Mouse (Mus musculus): ENCODE measurements around the gene Nrip1. TPM values are rescaled to one million over a fixed set of nuclear protein-coding genes. Genes with fewer than 3 reads are reported as not detected.
"Not testable (repeated sequence)": the region's sequence is repeated elsewhere in the genome, so short reads cannot be mapped to it uniquely, and the experiment has no call there.

The Nrip1 gene
- polyA plus RNA-seq, 1 experiment from 2014 or later, result 47.0 TPM

DNA sequence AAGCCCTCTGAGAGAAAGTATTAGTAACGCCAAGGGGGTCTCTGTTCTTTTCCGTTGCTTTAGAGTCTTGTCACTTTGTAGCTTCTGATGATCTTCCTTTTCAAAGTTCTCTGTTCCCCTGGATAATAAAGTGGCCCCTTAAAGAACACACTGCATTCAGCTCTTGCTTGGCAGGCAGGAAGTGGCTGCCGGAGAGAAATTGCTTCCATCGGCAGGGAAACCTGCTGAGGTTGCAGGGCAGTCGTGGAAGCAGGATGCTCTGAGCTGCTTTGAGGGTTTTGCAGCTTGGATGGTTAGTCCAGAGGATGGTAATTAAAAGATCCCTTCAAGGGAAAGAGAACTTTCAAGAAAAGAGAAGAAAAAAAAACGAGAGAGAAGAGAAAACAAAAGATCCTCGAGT, 33.3 kb upstream of the Nrip1 start:
- no peak overlapping the region for H3K27ac ChIP-seq
- no peaks in the 10 kb centered on the region for H3K36me3 ChIP-seq
- ATAC-seq (ENCODE audit: borderline replicate concordance, extremely low read depth, low FRiP score, low TSS enrichment), result no peak
- no peak overlapping the region for H3K9ac ChIP-seq
- no peaks in the 10 kb centered on the region for H3K27me3 ChIP-seq
- WGBS, result 19% methylated on average over 7 of the region's 7 CpGs
- H3K4me1 ChIP-seq, result peaks cover 21% of the 10 kb centered on the region; the same call in 1 of the 2 replicates
- H3K4me3 ChIP-seq, result no peak overlapping the region
- no peaks in the 10 kb centered on the region for H3K9me3 ChIP-seq
- H3K4me2 ChIP-seq, result peak overlapping the region; percentile 26; the same call in 1 of the 2 replicates

DNA sequence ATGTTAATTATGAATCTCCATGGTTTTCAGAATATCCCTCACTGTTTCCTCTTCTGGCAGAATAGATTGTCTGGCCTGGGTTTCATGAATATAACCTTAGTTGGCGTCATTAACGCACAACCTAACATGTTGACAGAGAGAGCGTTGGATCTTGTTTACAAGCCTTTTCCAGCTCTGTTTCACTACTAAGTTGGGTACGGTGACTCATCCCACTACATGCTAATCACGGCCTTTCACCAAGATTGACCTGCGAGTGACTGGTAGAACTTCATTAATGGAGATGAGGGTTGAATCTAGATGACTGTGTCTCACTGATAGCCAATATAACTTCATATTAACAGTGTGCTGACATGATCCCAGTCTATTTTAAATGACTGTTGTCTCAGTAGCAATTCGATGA, 32.7 kb upstream of the Nrip1 start:
- Histone ChIP-seq H3K36me3 (no peaks in the 10 kb centered on the region), H3K27me3 (no peaks in the 10 kb centered on the region), H3K9ac (no peak overlapping the region), H3K4me2 (no peak overlapping the region), H3K4me1 (peaks cover 21% of the 10 kb centered on the region; the same call in 1 of the 2 replicates), H3K4me3 (no peak overlapping the region), H3K27ac (no peak overlapping the region), H3K9me3 (no peaks in the 10 kb centered on the region)
- no peak for ATAC-seq (ENCODE audit: borderline replicate concordance, extremely low read depth, low FRiP score, low TSS enrichment)
- WGBS, result 88% methylated on average over 7 of the region's 7 CpGs

DNA sequence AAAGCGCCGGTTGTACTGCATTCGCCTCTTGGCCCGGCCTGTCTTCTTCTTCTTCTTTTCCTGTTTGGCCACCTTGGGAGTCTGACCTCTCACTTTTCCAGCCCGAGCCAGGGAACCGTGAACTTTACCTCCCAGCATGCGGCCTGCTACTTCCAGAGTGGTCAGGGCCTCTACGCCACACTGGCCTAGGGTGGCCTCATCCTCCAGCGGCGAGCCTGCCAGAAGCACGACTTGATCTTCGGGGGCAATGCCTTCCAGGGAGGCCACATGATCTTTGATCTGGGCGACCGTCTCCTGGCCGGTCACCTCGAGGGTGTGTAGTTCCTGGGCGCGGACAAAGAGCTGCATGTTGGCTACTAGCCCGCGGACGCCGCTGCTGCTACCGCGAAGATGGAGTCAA, 29.7 kb upstream of the Nrip1 start:
- not testable (repeated sequence) for H3K36me3 ChIP-seq; H3K4me2 ChIP-seq; ATAC-seq (ENCODE audit: borderline replicate concordance, extremely low read depth, low FRiP score, low TSS enrichment); H3K4me3 ChIP-seq; H3K9ac ChIP-seq; H3K27me3 ChIP-seq; H3K9me3 ChIP-seq; H3K27ac ChIP-seq
- H3K4me1 ChIP-seq, result peaks cover 14% of the 10 kb centered on the region; the same call in 1 of the 2 replicates
- 92% methylated on average over 24 of the region's 24 CpGs for WGBS

DNA sequence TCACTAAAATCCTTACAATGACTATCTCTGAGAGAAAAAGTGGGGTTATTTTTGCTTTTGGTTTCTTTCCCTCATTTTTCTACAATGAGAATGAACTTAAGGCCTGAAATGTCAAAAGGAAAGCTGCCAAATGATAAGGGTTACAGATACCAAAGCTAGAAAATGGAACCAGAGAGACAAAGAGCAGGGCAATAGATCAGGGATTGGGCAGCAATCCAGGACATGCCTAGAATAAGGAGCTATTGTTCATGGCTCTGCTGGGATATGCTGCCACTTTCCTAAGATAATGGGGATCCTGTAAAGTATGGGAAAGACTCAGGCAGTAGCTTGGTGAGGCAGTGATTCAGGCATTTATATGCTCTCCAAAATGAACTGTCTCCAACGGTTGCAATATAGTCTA, 22.9 kb upstream of the Nrip1 start:
- Histone ChIP-seq H3K4me1 (no peaks in the 10 kb centered on the region), H3K27me3 (no peaks in the 10 kb centered on the region), H3K9me3 (no peaks in the 10 kb centered on the region), H3K9ac (no peak overlapping the region), H3K36me3 (no peaks in the 10 kb centered on the region), H3K4me2 (no peak overlapping the region), H3K4me3 (no peak overlapping the region), H3K27ac (no peak overlapping the region)
- 61% methylated on average over 1 of the region's 1 CpGs for WGBS
- no peak for ATAC-seq (ENCODE audit: borderline replicate concordance, extremely low read depth, low FRiP score, low TSS enrichment)

DNA sequence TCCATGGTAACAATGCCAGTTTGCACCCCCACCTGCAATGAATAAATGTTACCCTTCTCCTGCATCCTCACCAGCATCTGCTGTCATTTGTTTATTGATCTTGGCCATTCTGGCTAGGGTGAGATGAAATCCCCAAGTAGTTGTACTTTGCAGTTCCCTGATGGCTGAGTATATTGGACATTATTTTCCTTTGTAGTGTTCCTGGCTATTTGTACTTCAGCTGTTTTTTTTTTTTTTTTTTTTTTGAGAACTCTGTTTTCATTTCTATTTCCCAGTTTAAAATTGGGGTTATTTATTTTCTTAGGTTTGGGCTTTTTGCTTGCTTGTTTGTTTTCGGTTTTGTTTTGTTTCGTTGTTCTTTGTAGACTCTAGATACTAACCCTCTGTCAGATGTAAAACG, 19.6 kb upstream of the Nrip1 start:
- no peaks in the 10 kb centered on the region for H3K27me3 ChIP-seq

DNA sequence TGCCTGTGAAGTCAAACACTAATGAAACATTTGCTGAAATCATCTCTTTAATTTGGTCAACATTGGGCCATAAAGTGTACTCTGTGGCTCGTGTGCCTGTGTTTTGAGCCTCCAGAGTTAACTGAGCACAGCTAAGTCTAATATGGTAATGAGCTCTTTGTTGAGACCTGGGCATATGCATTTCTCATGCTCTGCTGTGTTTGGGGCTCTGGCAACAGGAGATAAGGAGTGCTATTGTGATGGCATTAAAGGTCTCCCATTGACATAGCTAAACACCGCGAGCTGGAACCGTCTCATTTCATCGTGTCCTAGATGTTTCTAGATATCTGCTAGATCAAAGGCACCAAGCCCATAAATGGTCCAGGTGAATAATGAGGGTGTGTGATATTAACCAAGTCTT, 12.9 kb upstream of the Nrip1 start:
- ATAC-seq (ENCODE audit: borderline replicate concordance, extremely low read depth, low FRiP score, low TSS enrichment), result no peak
- no peaks in the 10 kb centered on the region for H3K4me1 ChIP-seq
- no peaks in the 10 kb centered on the region for H3K27me3 ChIP-seq
- no peak overlapping the region for H3K4me2 ChIP-seq
- no peaks in the 10 kb centered on the region for H3K36me3 ChIP-seq
- 80% methylated on average over 5 of the region's 5 CpGs for WGBS
- H3K4me3 ChIP-seq, result no peak overlapping the region
- no peak overlapping the region for H3K9ac ChIP-seq
- H3K27ac ChIP-seq, result no peak overlapping the region
- no peaks in the 10 kb centered on the region for H3K9me3 ChIP-seq

More for the DNA sequence above, 19.6 kb upstream of the Nrip1 start:
- Histone ChIP-seq H3K4me1 (no peaks in the 10 kb centered on the region), H3K4me3 (no peak overlapping the region), H3K36me3 (no peaks in the 10 kb centered on the region), H3K27ac (no peak overlapping the region), H3K9ac (no peak overlapping the region), H3K9me3 (no peaks in the 10 kb centered on the region), H3K4me2 (no peak overlapping the region)
- WGBS, result 71% methylated on average over 3 of the region's 3 CpGs
- no peak for ATAC-seq (ENCODE audit: borderline replicate concordance, extremely low read depth, low FRiP score, low TSS enrichment)

DNA sequence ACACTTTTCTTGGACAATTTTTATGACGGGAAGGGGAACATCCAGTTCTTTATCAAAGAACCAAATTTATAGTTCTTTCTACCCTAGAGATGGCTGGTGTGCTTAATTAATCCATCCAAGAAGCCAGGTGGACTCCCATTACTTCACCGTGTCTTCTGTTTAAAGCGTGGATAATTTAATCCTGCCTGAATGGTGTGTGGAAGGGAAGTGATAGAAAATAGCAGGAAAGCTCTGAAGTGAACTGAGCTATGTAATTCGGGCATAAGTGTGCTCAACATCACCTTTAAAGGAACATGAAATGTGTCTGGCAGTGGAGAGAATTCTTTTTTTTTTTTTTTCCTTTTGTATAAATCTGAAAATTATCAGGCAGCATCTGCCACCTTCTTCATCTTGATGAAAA, 12.4 kb upstream of the Nrip1 start:
- 87% methylated on average over 4 of the region's 4 CpGs for WGBS
- no peak for ATAC-seq (ENCODE audit: borderline replicate concordance, extremely low read depth, low FRiP score, low TSS enrichment)
- H3K9me3 ChIP-seq, result no peaks in the 10 kb centered on the region

DNA sequence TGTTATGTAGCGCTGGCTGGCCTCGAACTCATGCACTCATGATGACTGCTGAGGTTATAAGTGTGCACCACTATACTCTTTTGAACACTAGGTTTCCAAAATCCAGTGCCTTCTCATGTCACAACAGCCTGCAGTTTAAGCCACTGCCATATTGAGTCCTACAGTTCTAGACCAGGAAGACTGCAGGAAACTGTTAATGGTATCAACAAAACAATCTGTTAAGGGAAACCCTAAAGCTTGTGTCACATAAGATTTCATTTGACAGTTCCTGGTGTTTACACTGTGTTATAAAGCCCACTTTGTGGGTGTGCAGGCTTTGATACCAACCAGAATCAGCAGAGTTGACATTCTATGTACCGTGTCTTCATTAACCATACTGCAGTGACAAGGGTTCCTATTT, 3.6 kb upstream of the Nrip1 start:
- 93% methylated on average over 3 of the region's 3 CpGs for WGBS
- no peaks in the 10 kb centered on the region for H3K36me3 ChIP-seq
- no peak overlapping the region for H3K27ac ChIP-seq
- no peak overlapping the region for H3K4me3 ChIP-seq
- H3K9me3 ChIP-seq, result no peaks in the 10 kb centered on the region
- H3K27me3 ChIP-seq, result no peaks in the 10 kb centered on the region
- ATAC-seq (ENCODE audit: borderline replicate concordance, extremely low read depth, low FRiP score, low TSS enrichment), result no peak
- no peaks in the 10 kb centered on the region for H3K4me1 ChIP-seq
- no peak overlapping the region for H3K4me2 ChIP-seq
- no peak overlapping the region for H3K9ac ChIP-seq

More for the DNA sequence above, 12.4 kb upstream of the Nrip1 start:
- no peak overlapping the region for H3K4me3 ChIP-seq
- H3K4me1 ChIP-seq, result no peaks in the 10 kb centered on the region
- H3K36me3 ChIP-seq, result no peaks in the 10 kb centered on the region
- no peak overlapping the region for H3K4me2 ChIP-seq
- H3K9ac ChIP-seq, result no peak overlapping the region
- H3K27ac ChIP-seq, result no peak overlapping the region
- no peaks in the 10 kb centered on the region for H3K27me3 ChIP-seq

DNA sequence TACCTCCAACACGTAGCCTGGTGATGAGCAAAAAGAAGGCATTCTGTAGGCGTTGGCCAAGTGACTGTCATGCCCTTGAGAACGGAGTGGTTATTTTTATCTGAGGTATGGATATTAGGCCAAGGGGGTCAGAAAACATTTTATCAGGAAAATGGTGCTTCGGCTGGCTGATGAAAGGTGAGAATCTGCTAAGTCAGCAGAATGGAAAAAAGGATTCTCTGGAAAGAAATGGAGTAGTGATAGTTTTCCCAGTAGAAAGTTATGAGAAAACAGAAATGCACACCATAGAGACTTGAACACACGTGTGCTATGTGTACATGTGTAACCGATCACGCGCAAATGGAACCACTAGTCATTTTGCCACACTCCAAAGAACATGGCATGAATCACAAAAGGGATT, 3.0 kb upstream of the Nrip1 start:
- Histone ChIP-seq H3K4me3 (no peak overlapping the region), H3K36me3 (no peaks in the 10 kb centered on the region), H3K9ac (no peak overlapping the region), H3K4me2 (no peak overlapping the region), H3K4me1 (no peaks in the 10 kb centered on the region), H3K27ac (no peak overlapping the region), H3K27me3 (no peaks in the 10 kb centered on the region), H3K9me3 (no peaks in the 10 kb centered on the region)
- no peak for ATAC-seq (ENCODE audit: borderline replicate concordance, extremely low read depth, low FRiP score, low TSS enrichment)
- 90% methylated on average over 8 of the region's 8 CpGs for WGBS

DNA sequence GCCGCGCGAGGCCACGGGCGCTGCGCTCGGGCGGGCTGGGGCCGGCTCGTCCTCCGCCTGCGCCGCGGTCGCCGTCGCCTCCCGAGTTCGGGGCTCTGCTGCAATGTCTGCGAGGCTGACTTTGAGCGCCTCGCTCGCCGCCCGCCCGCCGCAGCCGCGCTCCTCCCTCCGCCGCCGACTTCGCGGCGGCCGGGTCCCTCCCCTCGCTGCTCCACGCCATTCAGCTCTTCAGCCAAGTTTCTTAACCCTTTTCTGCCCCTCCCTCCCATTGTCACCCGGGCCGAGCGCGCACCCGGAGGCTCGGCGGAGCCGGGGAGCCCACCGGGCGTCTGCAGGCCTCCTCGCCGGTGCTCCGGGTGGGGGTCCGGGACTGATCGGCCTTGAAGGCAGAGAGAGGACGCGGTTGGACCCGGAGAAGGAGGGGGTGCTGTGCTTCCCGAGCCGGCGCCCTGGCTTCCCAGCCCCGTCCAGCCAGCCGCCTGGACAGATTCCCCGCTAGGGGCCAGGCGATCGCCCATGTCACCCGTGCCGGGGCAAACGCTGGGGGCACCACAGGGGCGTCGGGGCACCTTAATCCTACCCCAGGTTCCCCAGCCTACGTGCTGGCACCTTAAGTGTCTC, 576 bp downstream of the Nrip1 start:
- Histone ChIP-seq H3K9me3 (no peaks in the 10 kb centered on the region), H3K27me3 (no peaks in the 10 kb centered on the region), H3K27ac (peak overlapping the region; percentile 99), H3K4me2 (peak overlapping the region; percentile 70), H3K4me1 (peaks cover 30% of the 10 kb centered on the region), H3K4me3 (peak overlapping the region; percentile 88), H3K9ac (peak overlapping the region; percentile 93), H3K36me3 (no peaks in the 10 kb centered on the region)
- 0% methylated on average over 68 of the region's 70 CpGs for WGBS
- ATAC-seq (ENCODE audit: borderline replicate concordance, extremely low read depth, low FRiP score, low TSS enrichment), result peak; percentile 93

DNA sequence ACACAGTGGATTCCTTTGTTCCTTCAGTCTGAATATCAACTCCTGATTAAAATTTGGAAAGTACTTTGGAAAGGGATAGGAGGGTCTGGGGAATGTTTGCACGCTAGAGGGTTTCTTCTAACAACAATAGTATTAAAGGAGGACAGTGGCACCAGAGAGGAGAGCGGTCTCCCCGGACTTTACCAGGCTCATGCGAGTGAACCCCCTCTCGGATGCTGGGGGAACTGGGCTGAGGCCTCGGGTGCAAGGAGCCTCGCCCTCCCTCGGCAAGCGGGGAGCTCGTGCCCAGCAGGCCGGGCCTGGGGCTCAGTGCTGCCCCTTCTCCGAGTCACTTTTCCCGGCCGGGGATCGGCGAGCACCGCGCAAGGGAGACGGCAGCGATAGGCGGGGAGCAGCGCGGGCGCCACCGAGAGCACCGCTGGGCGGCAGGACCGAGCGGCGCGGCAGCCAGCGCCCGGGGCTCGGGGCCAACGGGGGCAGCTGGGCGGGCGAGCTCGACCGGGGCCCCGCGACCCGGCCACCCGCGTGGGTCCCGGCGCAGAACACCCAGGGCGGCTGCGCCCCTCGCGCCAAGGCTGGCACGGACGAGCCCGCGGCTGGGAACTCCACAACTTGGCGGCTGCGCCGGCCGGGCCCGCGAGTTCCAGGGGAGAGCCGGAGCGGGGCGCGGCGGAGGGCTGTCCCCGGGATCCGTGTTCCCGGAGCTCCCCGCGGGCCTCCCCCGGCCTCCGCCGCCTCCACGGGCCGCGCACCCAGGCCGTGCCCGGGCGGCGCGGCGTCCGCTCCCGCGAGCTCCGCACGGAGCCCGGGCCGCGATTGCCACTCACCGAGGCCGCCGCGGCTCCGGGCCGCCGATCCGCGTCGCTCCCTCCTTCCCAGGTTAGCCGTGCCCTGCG, 1.3 kb downstream of the Nrip1 start:
- under 1% methylated on average over 88 of the region's 102 CpGs for WGBS
- no peaks in the 10 kb centered on the region for H3K9me3 ChIP-seq
- H3K4me3 ChIP-seq, result peak overlapping the region; percentile 88
- H3K36me3 ChIP-seq, result no peaks in the 10 kb centered on the region
- ATAC-seq (ENCODE audit: borderline replicate concordance, extremely low read depth, low FRiP score, low TSS enrichment), result peak; percentile 55
- peak overlapping the region; percentile 99 for H3K27ac ChIP-seq
- H3K27me3 ChIP-seq, result no peaks in the 10 kb centered on the region
- H3K4me1 ChIP-seq, result peaks cover 36% of the 10 kb centered on the region
- peak overlapping the region; percentile 70 for H3K4me2 ChIP-seq
- peak overlapping the region; percentile 93 for H3K9ac ChIP-seq

DNA sequence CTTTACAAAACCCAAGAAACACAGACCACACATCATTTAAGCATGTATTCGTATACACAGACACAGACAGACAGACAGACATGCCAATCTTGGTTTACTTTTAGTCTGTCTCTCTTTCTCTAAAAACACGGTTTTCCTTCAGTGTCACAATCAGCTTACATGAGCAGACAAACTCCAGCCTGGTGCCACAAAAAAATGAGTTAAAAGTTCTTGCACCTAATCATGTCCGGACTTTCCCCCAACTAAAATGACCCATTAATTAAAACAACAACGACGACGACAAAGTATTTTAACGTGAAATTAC, 2.1 kb downstream of the Nrip1 start:
- Histone ChIP-seq H3K9ac (peak overlapping the region; percentile 93), H3K4me3 (peak overlapping the region; percentile 88), H3K4me2 (peak overlapping the region; percentile 70), H3K9me3 (no peaks in the 10 kb centered on the region), H3K36me3 (no peaks in the 10 kb centered on the region), H3K27ac (peak overlapping the region; percentile 99; the same call in 1 of the 2 replicates), H3K4me1 (peaks cover 43% of the 10 kb centered on the region), H3K27me3 (no peaks in the 10 kb centered on the region)
- WGBS, result 1% methylated on average over 7 of the region's 7 CpGs
- ATAC-seq (ENCODE audit: borderline replicate concordance, extremely low read depth, low FRiP score, low TSS enrichment), result no peak

All from lung, embryonic 15.5 days (tissue).